Mouse (Mus musculus) kidney, postnatal 0 days (tissue): ENCODE results near the gene Usp48. TPM values are rescaled to one million over a fixed set of nuclear protein-coding genes. Genes with fewer than 3 reads are reported as not detected.

Source experiments
- ATAC-seq: fragments of 200-750 bp; cut with Nextera tagmentation; replicated peaks from 2 replicates; pipeline ENCODE4 v1.8.0; 2017; ENCODE audit warnings: low read depth, moderate number of reproducible peaks, moderate TSS enrichment, moderate library complexity; ENCODE audit not compliant: low FRiP score
- DNase-seq: peaks from one replicate; pipeline ENCODE4 v3.0.0-alpha.2; 2016; ENCODE audit warnings: low spot score
- H3K27ac ChIP-seq: fragments of 300-500 bp; sonication (generic); 2 replicates; pipeline ENCODE4 v1.5.1; 2014; ENCODE audit warnings: mild to moderate bottlenecking
- H3K27me3 ChIP-seq: fragments of 300-500 bp; sonication (generic); 2 replicates; pipeline ENCODE4 v1.6.1; 2014; ENCODE audit warnings: low read length, mixed read lengths; ENCODE audit not compliant: insufficient read depth
- H3K36me3 ChIP-seq: fragments of 300-500 bp; sonication (generic); 2 replicates; pipeline ENCODE4 v1.6.1; 2014; ENCODE audit warnings: low read length, mixed read lengths; ENCODE audit not compliant: insufficient read depth
- H3K4me1 ChIP-seq: fragments of 300-500 bp; sonication (generic); replicated peaks from 2 replicates; pipeline ENCODE4 v1.6.1; 2014; ENCODE audit warnings: antibody characterized with exemption, low read length, mixed read lengths; ENCODE audit not compliant: insufficient read depth
- H3K4me2 ChIP-seq: fragments of 300-500 bp; sonication (generic); 2 replicates; pipeline ENCODE4 v1.6.1; 2014; ENCODE audit warnings: mild to moderate bottlenecking, low read length, moderate library complexity, mixed read lengths
- H3K4me3 ChIP-seq: fragments of 300-500 bp; sonication (generic); replicated peaks from 2 replicates; pipeline ENCODE4 v1.5.1; 2014; ENCODE audit warnings: low read depth, low read length
- H3K9ac ChIP-seq: fragments of 300-500 bp; sonication (generic); 2 replicates; pipeline ENCODE4 v1.6.1; 2014; ENCODE audit warnings: low read depth, low read length
- H3K9me3 ChIP-seq: fragments of 300-500 bp; sonication (generic); replicated peaks from 2 replicates; pipeline ENCODE4 v1.6.1; 2016; ENCODE audit warnings: low read length, inconsistent platforms, mixed read lengths
- CTCF ChIP-seq: IDR thresholded peaks from 2 replicates; pipeline ENCODE4 v1.5.1; 2016; ENCODE audit warnings: antibody characterized with exemption, low read depth, mild to moderate bottlenecking, moderate library complexity
- WGBS: fragments of 180-500 bp; shearing (Covaris S2); extraction: QIAGEN DNeasy Blood & Tissue Kit; methylation state at CpG from one replicate; pipeline ENCODE4 v1.1.7; 2014; 5-methylcytosine and 5-hydroxymethylcytosine counted together
- polyA plus RNA-seq: library from polyadenylated mRNA; unstranded; fragments of >200 nt; fragmentation: Nextera tagmentation; extraction: Ambion mirVana; gene quantifications from 2 replicates; pipeline ENCODE4 v1.2.1, GENCODE M21; 2015

Usp48 gene
- polyA plus RNA-seq, 1 experiment from 2014 or later, result 40.4 TPM

DNA sequence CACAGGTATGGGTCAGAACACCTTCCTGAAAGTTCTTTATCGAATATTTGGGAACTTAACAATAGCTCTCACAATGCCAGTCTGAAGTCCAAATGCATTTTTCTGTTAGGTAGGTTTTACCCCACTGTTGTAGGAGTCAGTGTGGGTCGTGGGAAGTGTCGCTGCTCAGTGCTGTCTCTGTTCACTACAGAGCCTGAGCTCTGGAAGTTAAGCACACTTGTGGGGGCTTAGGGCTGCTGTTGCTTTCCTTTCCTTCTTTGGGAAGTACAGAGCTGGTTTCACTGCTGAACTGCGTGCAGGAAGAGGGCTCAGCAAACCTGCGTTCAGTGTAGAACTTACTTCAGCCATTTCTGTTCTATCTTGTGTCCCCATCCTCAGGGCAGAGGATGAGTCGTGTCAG, 34.8 kb downstream of the Usp48 start:
- H3K9me3 ChIP-seq, result no peaks in the 10 kb centered on the region
- no peak for TF ChIP-seq CTCF
- WGBS, result 73% methylated on average over 6 of the region's 6 CpGs
- peaks cover 49% of the 10 kb centered on the region for H3K36me3 ChIP-seq
- ATAC-seq (no peak), DNase-seq (no peak)
- no peaks in the 10 kb centered on the region for H3K4me1 ChIP-seq
- no peaks in the 10 kb centered on the region for H3K27me3 ChIP-seq
- H3K4me2 ChIP-seq, result no peak overlapping the region
- H3K27ac ChIP-seq, result no peak overlapping the region
- no peak overlapping the region for H3K9ac ChIP-seq
- no peak overlapping the region for H3K4me3 ChIP-seq

DNA sequence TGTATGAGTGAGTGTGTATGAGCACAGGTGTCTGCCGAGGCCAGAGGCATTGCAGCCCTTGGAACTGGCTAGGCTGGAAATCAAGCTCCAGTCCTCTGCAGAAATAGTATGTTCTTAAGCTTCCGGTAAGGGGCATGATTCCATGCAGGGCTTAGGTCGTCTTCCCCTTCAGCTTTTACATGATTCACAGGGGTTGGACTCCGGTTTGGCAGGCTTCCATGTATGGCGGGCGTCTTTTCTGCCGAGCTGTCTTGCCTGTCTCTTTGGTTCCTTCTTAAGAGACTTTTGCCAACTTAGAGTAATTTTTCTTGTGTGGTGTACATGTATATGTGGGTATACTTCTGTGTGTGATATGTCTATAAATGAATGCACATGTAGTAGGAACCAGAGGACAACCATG, 35.8 kb downstream of the Usp48 start:
- no peak overlapping the region for H3K27ac ChIP-seq
- no peak overlapping the region for H3K9ac ChIP-seq
- no peaks in the 10 kb centered on the region for H3K4me1 ChIP-seq
- WGBS, result 68% methylated on average over 7 of the region's 7 CpGs
- peaks cover 47% of the 10 kb centered on the region for H3K36me3 ChIP-seq
- H3K27me3 ChIP-seq, result no peaks in the 10 kb centered on the region
- no peak for TF ChIP-seq CTCF
- no peak for DNase-seq
- no peaks in the 10 kb centered on the region for H3K9me3 ChIP-seq
- no peak overlapping the region for H3K4me2 ChIP-seq
- no peak overlapping the region for H3K4me3 ChIP-seq
- no peak for ATAC-seq

DNA sequence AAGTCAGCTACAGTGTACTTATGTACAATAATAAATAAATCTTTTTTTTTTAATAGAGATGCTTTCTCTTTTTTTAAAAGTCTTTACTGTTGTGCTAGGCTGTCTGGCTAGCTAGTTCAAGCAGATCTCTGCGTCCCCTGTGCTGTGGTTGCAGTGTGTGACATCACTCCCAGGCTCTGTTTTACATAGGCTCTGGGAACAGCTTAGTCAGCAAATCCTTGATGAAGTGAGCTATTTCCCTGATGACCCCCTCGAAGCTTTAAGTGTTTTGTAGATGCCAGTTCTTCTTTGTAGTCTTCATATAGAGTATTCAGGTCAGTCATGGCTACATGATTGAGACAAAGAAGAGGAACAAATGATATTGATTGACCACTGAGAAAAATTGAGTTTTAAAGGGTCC, 36.6 kb downstream of the Usp48 start:
- Histone ChIP-seq H3K4me2 (no peak overlapping the region), H3K36me3 (peaks cover 46% of the 10 kb centered on the region), H3K27ac (no peak overlapping the region), H3K9ac (no peak overlapping the region), H3K4me3 (no peak overlapping the region), H3K9me3 (no peaks in the 10 kb centered on the region), H3K4me1 (no peaks in the 10 kb centered on the region), H3K27me3 (no peaks in the 10 kb centered on the region)
- DNase-seq (no peak), ATAC-seq (no peak)
- WGBS, result 76% methylated on average over 2 of the region's 2 CpGs
- no peak for TF ChIP-seq CTCF

DNA sequence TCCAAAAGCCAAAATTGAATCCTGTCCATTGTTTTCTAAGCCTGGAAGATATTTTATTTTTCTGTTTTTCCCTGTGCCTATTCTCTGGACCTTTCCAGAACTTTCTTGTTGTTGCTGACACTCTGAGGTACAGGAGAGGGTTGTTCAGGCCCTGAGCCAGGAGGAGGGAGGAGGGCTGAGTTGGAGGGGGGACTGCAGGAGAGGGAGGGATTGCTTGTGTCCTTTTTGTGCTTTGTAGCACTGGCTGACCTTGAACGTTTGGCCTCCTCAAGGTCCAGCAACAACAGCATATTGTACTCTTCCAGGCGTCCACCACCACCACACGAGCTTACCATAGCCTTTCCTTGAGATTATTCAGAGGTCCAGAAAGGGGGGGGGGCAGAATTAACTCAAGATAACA, 38.0 kb downstream of the Usp48 start:
- no peak for TF ChIP-seq CTCF
- no peaks in the 10 kb centered on the region for H3K4me1 ChIP-seq
- no peak for DNase-seq
- no peak overlapping the region for H3K9ac ChIP-seq
- H3K27ac ChIP-seq, result no peak overlapping the region
- H3K9me3 ChIP-seq, result no peaks in the 10 kb centered on the region
- no peak overlapping the region for H3K4me3 ChIP-seq
- WGBS, result 67% methylated on average over 3 of the region's 3 CpGs
- H3K36me3 ChIP-seq, result peaks cover 46% of the 10 kb centered on the region
- H3K27me3 ChIP-seq, result no peaks in the 10 kb centered on the region
- no peak for ATAC-seq
- H3K4me2 ChIP-seq, result no peak overlapping the region

DNA sequence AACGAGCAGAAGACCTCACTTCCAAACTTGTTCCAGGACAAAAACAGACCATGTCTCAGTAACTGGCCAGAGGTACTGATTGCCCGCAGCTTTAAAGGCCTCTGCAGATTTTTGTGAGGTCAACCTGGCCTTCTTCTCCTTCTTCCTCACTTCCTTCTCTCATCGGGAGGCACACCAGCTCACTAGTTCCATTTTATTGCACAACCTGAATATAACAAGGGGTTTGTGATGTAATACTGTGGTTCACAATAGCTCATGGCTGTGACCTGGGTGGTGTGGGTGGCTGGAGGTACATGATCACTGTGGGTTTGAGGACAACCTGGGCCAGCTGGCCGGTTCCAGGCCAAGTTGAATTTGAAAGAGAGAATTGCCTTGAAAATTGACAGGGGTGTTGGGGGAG, 39.8 kb downstream of the Usp48 start:
- Histone ChIP-seq H3K4me2 (no peak overlapping the region), H3K4me3 (no peak overlapping the region), H3K4me1 (no peaks in the 10 kb centered on the region), H3K27ac (no peak overlapping the region), H3K36me3 (peaks cover 58% of the 10 kb centered on the region), H3K9me3 (no peaks in the 10 kb centered on the region), H3K27me3 (no peaks in the 10 kb centered on the region), H3K9ac (no peak overlapping the region)
- no peak for TF ChIP-seq CTCF
- no peak for ATAC-seq
- WGBS, result 87% methylated on average over 4 of the region's 4 CpGs
- no peak for DNase-seq

DNA sequence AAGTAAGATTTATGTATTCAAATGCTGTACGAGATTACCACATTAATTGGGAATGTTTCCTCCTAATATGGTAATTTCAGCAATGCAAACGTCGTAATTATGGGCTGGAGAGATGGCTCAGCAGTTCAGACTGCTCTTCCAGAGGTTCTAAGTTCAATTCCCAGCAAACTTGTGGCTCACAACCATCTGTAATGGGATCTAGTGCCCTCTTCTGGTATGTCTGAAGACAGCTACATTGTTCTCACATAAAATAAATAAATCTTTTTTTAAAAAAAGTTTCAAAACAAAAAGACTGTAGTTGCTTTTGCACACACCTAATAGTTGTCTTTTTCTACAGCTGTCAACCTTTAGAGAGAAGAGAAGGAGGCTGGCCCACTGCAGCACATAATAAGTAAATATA, 43.0 kb downstream of the Usp48 start:
- ATAC-seq, result no peak
- no peak overlapping the region for H3K27ac ChIP-seq

DNA sequence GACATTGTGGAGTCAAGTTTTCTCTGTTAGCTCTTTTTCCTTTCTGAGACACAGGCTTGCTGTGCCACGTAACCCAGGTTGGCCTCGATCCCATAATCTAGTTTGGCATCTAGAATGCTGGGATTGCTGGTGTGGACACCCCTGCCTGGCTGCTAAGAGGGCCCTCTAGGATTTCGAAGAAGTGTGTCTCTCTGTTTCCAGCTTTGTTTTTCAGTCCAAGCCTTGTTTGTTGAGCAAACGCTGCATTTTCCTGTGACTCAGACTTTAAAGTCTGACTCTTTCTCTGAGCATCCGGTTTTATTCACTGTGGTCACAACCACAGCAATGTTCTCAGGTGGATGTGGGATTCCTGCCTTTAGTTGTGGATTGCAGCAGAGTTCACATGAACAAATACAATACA, 48.0 kb downstream of the Usp48 start:
- 70% methylated on average over 5 of the region's 5 CpGs for WGBS
- H3K27ac ChIP-seq, result peak overlapping the region; percentile 62
- DNase-seq (no peak), ATAC-seq (no peak)
- no peaks in the 10 kb centered on the region for H3K4me1 ChIP-seq
- no peak for TF ChIP-seq CTCF
- H3K9me3 ChIP-seq, result no peaks in the 10 kb centered on the region
- no peak overlapping the region for H3K9ac ChIP-seq
- no peak overlapping the region for H3K4me2 ChIP-seq
- no peaks in the 10 kb centered on the region for H3K27me3 ChIP-seq
- peaks cover 63% of the 10 kb centered on the region for H3K36me3 ChIP-seq
- H3K4me3 ChIP-seq, result no peak overlapping the region

More for the DNA sequence above, 43.0 kb downstream of the Usp48 start:
- DNase-seq, result peak; percentile 31
- WGBS, result 79% methylated on average over 3 of the region's 3 CpGs
- Histone ChIP-seq H3K36me3 (peaks cover 63% of the 10 kb centered on the region), H3K4me2 (no peak overlapping the region), H3K4me3 (no peak overlapping the region), H3K27me3 (no peaks in the 10 kb centered on the region), H3K4me1 (no peaks in the 10 kb centered on the region), H3K9ac (no peak overlapping the region), H3K9me3 (no peaks in the 10 kb centered on the region)
- peak; percentile 55 for TF ChIP-seq CTCF
